Mouse (Mus musculus) intestine, postnatal 0 days (tissue): Measurements from ENCODE around the gene Atp5j2. TPM values are rescaled to one million over a fixed set of nuclear protein-coding genes. Genes with fewer than 3 reads are reported as not detected.

ENCODE experiments used
- ATAC-seq: fragments of 200-750 bp; cut with Nextera tagmentation; 2 replicates; pipeline ENCODE4 v1.8.0; 2017; ENCODE audit warnings: mild to moderate bottlenecking, moderate TSS enrichment, moderate library complexity
- H3K27ac ChIP-seq: fragments of 300-500 bp; sonication (generic); 2 replicates; pipeline ENCODE4 v1.5.1; 2014; ENCODE audit warnings: mild to moderate bottlenecking, low read depth, low read length, moderate library complexity
- H3K27me3 ChIP-seq: fragments of 300-500 bp; sonication (generic); replicated peaks from 2 replicates; pipeline ENCODE4 v1.6.1; 2014; ENCODE audit warnings: low read length, mixed read lengths; ENCODE audit not compliant: control insufficient read depth, insufficient read depth
- H3K36me3 ChIP-seq: fragments of 300-500 bp; sonication (generic); 2 replicates; pipeline ENCODE4 v1.6.1; 2014; ENCODE audit warnings: mild to moderate bottlenecking, moderate library complexity; ENCODE audit not compliant: control insufficient read depth, insufficient read depth
- H3K4me1 ChIP-seq: fragments of 300-500 bp; sonication (generic); replicated peaks from 2 replicates; pipeline ENCODE4 v1.6.1; 2014; ENCODE audit warnings: antibody characterized with exemption, low read length, mixed read lengths; ENCODE audit not compliant: control insufficient read depth, insufficient read depth
- H3K4me2 ChIP-seq: fragments of 300-500 bp; sonication (generic); replicated peaks from 2 replicates; pipeline ENCODE4 v1.6.1; 2014; ENCODE audit warnings: low read depth, mild to moderate bottlenecking, moderate library complexity
- H3K4me3 ChIP-seq: fragments of 300-500 bp; sonication (generic); 2 replicates; pipeline ENCODE4 v1.5.1; 2014; ENCODE audit warnings: low read depth, low read length
- H3K9ac ChIP-seq: fragments of 300-500 bp; sonication (generic); 2 replicates; pipeline ENCODE4 v1.6.1; 2014; ENCODE audit warnings: mild to moderate bottlenecking, low read depth, low read length
- H3K9me3 ChIP-seq: fragments of 300-500 bp; sonication (generic); 2 replicates; pipeline ENCODE4 v1.6.1; 2016; ENCODE audit warnings: mixed run types; ENCODE audit not compliant: control insufficient read depth
- CTCF ChIP-seq: sonication (generic); IDR thresholded peaks from 2 replicates; pipeline ENCODE4 v1.5.1; 2016; ENCODE audit warnings: low read depth, mild to moderate bottlenecking, control low read depth, antibody characterized with exemption, moderate library complexity
- WGBS: fragments of 180-500 bp; shearing (Covaris S2); extraction: QIAGEN DNeasy Blood & Tissue Kit; methylation state at CpG from one replicate; pipeline ENCODE4 v1.1.7; 2014; 5-methylcytosine and 5-hydroxymethylcytosine counted together
- polyA plus RNA-seq: library from polyadenylated mRNA; unstranded; fragments of >200 nt; fragmentation: Nextera tagmentation; extraction: Ambion mirVana; gene quantifications from 2 replicates; pipeline ENCODE4 v1.2.1, GENCODE M21; 2015

Atp5j2 gene
- polyA plus RNA-seq, 1 experiment from 2014 or later = 832 TPM

DNA sequence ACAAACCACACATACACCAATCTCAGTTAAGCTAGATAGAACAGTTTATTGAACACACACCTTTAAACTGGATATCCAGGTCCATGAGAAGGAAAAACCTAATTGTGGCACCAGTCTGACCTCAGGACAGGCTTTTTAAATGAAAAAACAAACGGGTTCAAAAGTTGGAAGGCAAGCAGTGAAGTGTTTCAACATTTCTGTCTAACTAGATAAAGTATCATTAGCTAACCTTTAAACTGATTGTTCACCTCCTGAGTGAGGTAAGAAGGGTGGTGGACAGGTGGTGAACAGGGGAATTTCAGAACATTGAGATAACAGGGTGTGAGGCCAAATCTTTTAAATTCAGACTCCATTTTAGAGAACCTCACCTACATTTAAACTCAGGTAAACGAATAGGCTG, 34.6 kb upstream of the Atp5j2 start:
- WGBS = 35% methylated on average over 2 of the region's 2 CpGs

DNA sequence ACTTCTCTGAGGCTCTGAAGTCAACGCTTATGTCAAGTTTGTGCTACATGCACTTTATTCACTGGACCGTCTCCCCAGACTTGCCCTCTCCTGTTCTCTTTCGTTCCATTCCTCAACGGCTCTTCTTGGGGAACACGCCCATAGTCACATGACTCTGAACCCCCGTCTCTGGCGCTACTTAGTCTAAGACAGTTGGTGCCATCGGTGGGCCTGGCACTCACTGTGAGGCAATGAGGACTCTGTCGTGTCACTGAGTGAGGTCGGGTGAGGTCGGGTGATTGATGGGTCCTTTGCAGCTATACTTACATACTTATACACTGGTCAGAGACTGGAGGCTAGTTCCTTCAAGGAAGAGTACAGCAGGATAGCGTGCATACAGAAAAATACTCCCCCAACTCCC, 31.5 kb upstream of the Atp5j2 start:
- peak; percentile 50 for ATAC-seq
- H3K9me3 ChIP-seq = no peaks in the 10 kb centered on the region
- peaks cover 5% of the 10 kb centered on the region; the same call in 1 of the 2 replicates for H3K4me1 ChIP-seq
- no peak overlapping the region for H3K4me3 ChIP-seq
- H3K4me2 ChIP-seq = no peak overlapping the region
- H3K27me3 ChIP-seq = no peaks in the 10 kb centered on the region
- no peak overlapping the region; the same call in 1 of the 2 replicates for H3K9ac ChIP-seq
- H3K27ac ChIP-seq = peak overlapping the region; percentile 83
- TF ChIP-seq CTCF = no peak
- peaks cover 32% of the 10 kb centered on the region for H3K36me3 ChIP-seq
- WGBS = 50% methylated on average over 12 of the region's 12 CpGs

More for the DNA sequence above, 34.6 kb upstream of the Atp5j2 start:
- Histone ChIP-seq H3K4me3 (no peak overlapping the region), H3K4me1 (peaks cover 5% of the 10 kb centered on the region; the same call in 1 of the 2 replicates), H3K27me3 (no peaks in the 10 kb centered on the region), H3K4me2 (no peak overlapping the region), H3K27ac (no peak overlapping the region), H3K9me3 (no peaks in the 10 kb centered on the region), H3K36me3 (peaks cover 5% of the 10 kb centered on the region; the same call in 1 of the 2 replicates), H3K9ac (no peak overlapping the region)
- TF ChIP-seq CTCF = no peak
- ATAC-seq = no peak

DNA sequence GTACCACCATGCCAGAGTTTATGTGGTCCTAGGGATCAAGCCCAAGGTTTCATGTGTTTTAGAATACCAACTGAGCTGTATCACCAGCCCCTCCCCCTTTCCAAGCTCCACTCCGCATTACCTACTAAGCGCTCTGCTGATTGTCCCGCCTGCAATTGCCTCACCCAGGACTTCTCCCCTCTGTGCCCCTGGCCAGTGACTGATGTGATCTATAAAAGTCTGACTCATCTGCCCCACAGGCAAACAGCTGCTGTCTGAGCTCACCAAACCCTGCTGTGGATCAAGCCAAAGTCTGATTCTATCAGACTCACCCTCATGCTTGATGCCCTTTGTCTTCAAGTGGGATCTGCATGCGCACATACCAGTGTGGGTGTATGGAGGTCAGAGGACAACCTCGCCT, 31.0 kb upstream of the Atp5j2 start:
- no peak overlapping the region for H3K4me3 ChIP-seq
- peaks cover 38% of the 10 kb centered on the region for H3K36me3 ChIP-seq
- peak overlapping the region; percentile 83 for H3K27ac ChIP-seq
- H3K27me3 ChIP-seq = no peaks in the 10 kb centered on the region
- peaks cover 5% of the 10 kb centered on the region; the same call in 1 of the 2 replicates for H3K4me1 ChIP-seq
- WGBS = 46% methylated on average over 5 of the region's 5 CpGs
- no peak overlapping the region for H3K4me2 ChIP-seq
- no peaks in the 10 kb centered on the region for H3K9me3 ChIP-seq
- peak; percentile 97 for ATAC-seq
- TF ChIP-seq CTCF = no peak
- no peak overlapping the region for H3K9ac ChIP-seq

DNA sequence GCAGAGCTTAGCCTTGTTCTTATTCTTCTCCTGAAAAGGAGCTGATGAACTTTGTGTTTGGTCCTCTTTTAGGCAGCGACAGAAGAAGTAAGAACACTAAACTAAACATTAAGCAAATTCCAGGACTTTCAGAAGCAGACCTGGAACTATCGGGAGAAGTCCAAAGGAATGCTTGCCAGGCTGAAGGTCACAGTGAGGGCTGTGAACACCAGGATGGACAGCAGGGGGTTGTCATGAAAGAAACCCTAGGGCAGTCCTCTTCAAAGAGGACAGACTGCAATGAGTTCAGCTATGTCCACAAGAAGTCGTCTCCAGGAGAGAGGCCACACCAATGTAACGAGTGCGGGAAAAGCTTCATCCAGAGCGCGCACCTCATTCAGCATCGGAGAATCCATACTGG, 28.1 kb upstream of the Atp5j2 start:
- no peak for TF ChIP-seq CTCF
- Histone ChIP-seq H3K4me2 (no peak overlapping the region), H3K9ac (no peak overlapping the region), H3K9me3 (no peaks in the 10 kb centered on the region), H3K27ac (no peak overlapping the region), H3K4me1 (no peaks in the 10 kb centered on the region), H3K4me3 (no peak overlapping the region), H3K27me3 (no peaks in the 10 kb centered on the region), H3K36me3 (peaks cover 39% of the 10 kb centered on the region)
- 96% methylated on average over 8 of the region's 8 CpGs for WGBS
- ATAC-seq = no peak

DNA sequence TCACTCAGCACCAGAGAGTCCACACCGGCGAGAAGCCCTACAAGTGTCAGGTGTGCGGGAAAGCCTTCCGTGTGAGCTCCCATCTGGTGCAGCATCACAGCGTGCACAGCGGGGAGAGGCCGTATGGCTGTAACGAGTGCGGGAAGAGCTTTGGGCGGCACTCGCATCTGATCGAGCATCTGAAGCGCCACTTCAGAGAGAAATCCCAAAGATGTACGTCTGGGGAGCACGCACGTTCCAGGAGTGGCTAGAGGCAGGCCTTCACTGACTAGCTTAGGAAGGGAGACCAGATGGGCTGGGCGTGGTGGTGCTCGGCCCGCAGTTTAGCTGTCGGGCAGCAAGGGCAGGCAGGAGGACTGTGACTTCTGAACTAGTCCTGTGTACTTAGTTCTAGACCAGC, 26.8 kb upstream of the Atp5j2 start:
- H3K4me2 ChIP-seq = no peak overlapping the region
- H3K9ac ChIP-seq = no peak overlapping the region
- 89% methylated on average over 20 of the region's 20 CpGs for WGBS
- H3K9me3 ChIP-seq = no peaks in the 10 kb centered on the region
- no peak overlapping the region for H3K4me3 ChIP-seq
- no peak overlapping the region for H3K27ac ChIP-seq
- peaks cover 39% of the 10 kb centered on the region for H3K36me3 ChIP-seq
- H3K4me1 ChIP-seq = no peaks in the 10 kb centered on the region
- no peak for ATAC-seq
- H3K27me3 ChIP-seq = no peaks in the 10 kb centered on the region
- no peak for TF ChIP-seq CTCF

DNA sequence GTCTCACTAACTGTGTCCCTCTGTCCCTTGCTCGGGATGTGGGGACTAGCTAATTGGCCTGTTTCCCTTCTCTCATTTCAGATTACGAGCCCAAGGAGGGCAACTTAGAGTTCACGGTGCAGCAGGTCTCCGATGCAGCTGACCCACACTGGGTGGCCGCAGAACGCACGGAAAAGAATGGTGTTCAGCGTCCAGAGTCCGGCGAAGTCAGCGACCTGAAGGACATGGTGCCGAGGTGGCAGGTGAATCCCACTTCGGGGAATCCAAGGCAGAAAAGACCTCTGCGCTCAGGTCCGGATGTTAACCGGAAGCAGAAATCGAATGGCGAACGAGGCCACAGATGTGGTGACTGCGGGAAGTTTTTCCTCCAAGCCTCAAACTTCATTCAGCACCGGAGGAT, 26.3 kb upstream of the Atp5j2 start:
- Histone ChIP-seq H3K27ac (peak overlapping the region; percentile 35), H3K9me3 (no peaks in the 10 kb centered on the region), H3K4me3 (no peak overlapping the region), H3K27me3 (no peaks in the 10 kb centered on the region), H3K36me3 (peaks cover 39% of the 10 kb centered on the region), H3K4me2 (no peak overlapping the region), H3K9ac (no peak overlapping the region), H3K4me1 (no peaks in the 10 kb centered on the region)
- TF ChIP-seq CTCF = no peak
- no peak for ATAC-seq
- WGBS = 92% methylated on average over 21 of the region's 21 CpGs

DNA sequence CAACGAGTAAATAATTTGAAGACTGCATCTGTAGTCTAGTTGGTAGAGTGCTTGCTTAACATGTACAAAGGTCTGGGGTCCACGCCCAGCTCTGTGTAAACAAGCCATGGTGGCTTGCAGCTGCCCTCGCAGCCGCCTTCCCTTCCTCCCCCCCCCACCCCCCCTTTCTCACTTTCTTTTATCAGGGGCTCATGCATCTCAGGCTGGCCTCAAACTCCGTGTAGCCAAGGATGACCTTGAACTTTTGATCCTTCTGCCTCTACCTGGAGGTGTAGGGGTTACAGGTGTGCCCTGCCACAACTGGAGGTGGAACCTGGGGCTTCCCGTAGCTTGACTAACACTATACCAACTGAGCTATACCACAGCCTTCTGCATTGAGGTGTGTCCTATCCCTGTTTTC, 25.9 kb upstream of the Atp5j2 start:
- peak overlapping the region; percentile 35 for H3K27ac ChIP-seq
- H3K4me3 ChIP-seq = no peak overlapping the region
- no peaks in the 10 kb centered on the region for H3K9me3 ChIP-seq
- no peak overlapping the region for H3K4me2 ChIP-seq
- H3K9ac ChIP-seq = no peak overlapping the region
- peaks cover 42% of the 10 kb centered on the region for H3K36me3 ChIP-seq
- no peaks in the 10 kb centered on the region for H3K4me1 ChIP-seq
- peak; percentile 79 for ATAC-seq
- no peaks in the 10 kb centered on the region for H3K27me3 ChIP-seq
- WGBS = 28% methylated on average over 6 of the region's 6 CpGs
- TF ChIP-seq CTCF = no peak
